Mouse (Mus musculus) hindbrain, embryonic 11.5 days (tissue): Measurements from ENCODE around the gene Olfr466. TPM values are rescaled to one million over a fixed set of nuclear protein-coding genes. Genes with fewer than 3 reads are reported as not detected.

Source experiments
- ATAC-seq: fragments of 200-750 bp; cut with Nextera tagmentation; 2 replicates; pipeline ENCODE4 v1.8.0; 2017; ENCODE audit warnings: mild to moderate bottlenecking, moderate TSS enrichment, moderate library complexity; ENCODE audit not compliant: low FRiP score
- DNase-seq: peaks from one replicate; pipeline ENCODE4 v3.0.0-alpha.2; 2015; ENCODE audit warnings: low spot score
- H3K27ac ChIP-seq: fragments of 300-500 bp; sonication (generic); 2 replicates; pipeline ENCODE4 v1.5.1; 2014; ENCODE audit warnings: mild to moderate bottlenecking, low read depth, low read length
- H3K27me3 ChIP-seq: fragments of 300-500 bp; sonication (generic); 2 replicates; pipeline ENCODE4 v1.6.1; 2014; ENCODE audit warnings: mild to moderate bottlenecking, low read length, moderate library complexity, mixed read lengths; ENCODE audit not compliant: control insufficient read depth, insufficient read depth
- H3K36me3 ChIP-seq: fragments of 300-500 bp; sonication (generic); 2 replicates; pipeline ENCODE4 v1.6.1; 2014; ENCODE audit warnings: mild to moderate bottlenecking, low read length, moderate library complexity, mixed read lengths; ENCODE audit not compliant: control insufficient read depth, insufficient read depth
- H3K4me1 ChIP-seq: fragments of 300-500 bp; sonication (generic); replicated peaks from 2 replicates; pipeline ENCODE4 v1.6.1; 2014; ENCODE audit warnings: low read length, mixed read lengths; ENCODE audit not compliant: control insufficient read depth, insufficient read depth
- H3K4me2 ChIP-seq: fragments of 300-500 bp; sonication (generic); replicated peaks from 2 replicates; pipeline ENCODE4 v1.6.1; 2014; ENCODE audit warnings: mild to moderate bottlenecking, low read depth, low read length
- H3K4me3 ChIP-seq: fragments of 300-500 bp; sonication (generic); 2 replicates; pipeline ENCODE4 v1.5.1; 2014; ENCODE audit warnings: low read depth, low read length
- H3K9ac ChIP-seq: fragments of 300-500 bp; sonication (generic); 2 replicates; pipeline ENCODE4 v1.6.1; 2014; ENCODE audit warnings: low read depth, low read length
- H3K9me3 ChIP-seq: fragments of 300-500 bp; sonication (generic); 2 replicates; pipeline ENCODE4 v1.6.1; 2016; ENCODE audit warnings: low read length; ENCODE audit not compliant: control insufficient read depth
- WGBS: fragments of 180-500 bp; shearing (Covaris S2); extraction: QIAGEN DNeasy Blood & Tissue Kit; methylation state at CpG from one replicate; pipeline ENCODE4 v1.1.7; 2014; 5-methylcytosine and 5-hydroxymethylcytosine counted together
- polyA plus RNA-seq: library from polyadenylated mRNA; unstranded; fragments of >200 nt; fragmentation: Nextera tagmentation; extraction: Ambion mirVana; gene quantifications from 2 replicates; pipeline ENCODE4 v1.2.1, GENCODE M21; 2014

Gene Olfr466
- not detected in 2 replicates for polyA plus RNA-seq

DNA sequence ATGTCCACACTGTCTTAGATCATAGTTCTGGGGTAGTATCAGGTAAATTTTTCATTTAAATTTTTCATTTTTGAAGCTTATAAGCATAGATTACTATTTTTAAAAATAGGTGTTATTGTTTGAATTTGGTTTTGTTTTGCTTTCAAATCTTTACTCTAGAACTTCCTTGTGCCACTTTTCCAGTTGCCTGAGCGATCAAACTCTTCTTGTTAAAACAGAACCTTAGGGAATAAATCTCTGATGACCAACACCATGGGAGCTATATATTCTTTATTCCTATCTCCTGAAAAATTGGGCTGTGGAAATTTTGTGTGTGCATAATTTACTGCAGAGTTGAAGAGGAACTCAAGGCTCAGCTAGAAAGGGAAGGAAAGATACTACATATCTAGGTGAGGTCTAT is at the start of gene Olfr466:
TSS of gene Olfr466 (plus strand) at position 301 of the 400 bp plus-strand sequence.
- H3K27ac ChIP-seq: no peak within 1 kb of the TSS
- H3K27me3 ChIP-seq: no peaks in the 10 kb centered on the region
- DNase-seq: no peak
- ATAC-seq: no peak
- H3K4me2 ChIP-seq: no peak within 1 kb of the TSS
- H3K4me1 ChIP-seq: no peaks in the 10 kb centered on the region
- H3K9me3 ChIP-seq: no peaks in the 10 kb centered on the region
- H3K4me3 ChIP-seq: no peak within 1 kb of the TSS
- H3K9ac ChIP-seq: no peak within 1 kb of the TSS
- WGBS: 77% methylated on average over 1 of the region's 1 CpGs
- no peaks in the 10 kb centered on the region for H3K36me3 ChIP-seq

DNA sequence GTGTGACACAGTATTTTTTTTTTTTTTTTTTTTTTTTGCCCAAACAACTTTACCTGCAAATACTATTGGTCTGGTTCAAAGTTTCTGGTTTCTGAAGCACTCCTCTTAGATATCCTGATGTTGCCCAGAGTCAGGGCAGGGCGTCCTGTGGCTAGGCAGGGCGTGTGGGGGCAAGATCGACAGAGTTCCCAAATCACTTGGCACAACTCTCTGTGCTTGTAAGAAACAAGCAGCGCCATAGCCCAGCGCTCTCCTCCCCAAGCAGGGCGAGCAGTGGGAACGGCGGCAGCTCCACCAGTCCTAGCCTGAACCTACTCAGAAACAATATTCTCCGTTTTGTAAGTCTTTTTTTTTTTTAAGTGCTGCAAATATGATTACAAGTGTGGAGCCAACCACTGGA is 49.4 kb upstream of the Olfr466 start:
- Histone ChIP-seq H3K27ac (no peak overlapping the region), H3K36me3 (no peaks in the 10 kb centered on the region), H3K4me1 (no peaks in the 10 kb centered on the region), H3K9me3 (peaks cover 10% of the 10 kb centered on the region; the same call in 1 of the 2 replicates), H3K4me3 (no peak overlapping the region), H3K4me2 (no peak overlapping the region), H3K27me3 (no peaks in the 10 kb centered on the region), H3K9ac (no peak overlapping the region)
- no peak for ATAC-seq
- 90% methylated on average over 9 of the region's 9 CpGs for WGBS
- DNase-seq: no peak

- Histone ChIP-seq H3K4me1 (no peaks in the 10 kb centered on the region), H3K9me3 (peaks cover 13% of the 10 kb centered on the region; the same call in 1 of the 2 replicates), H3K27ac (no peak overlapping the region), H3K4me3 (no peak overlapping the region), H3K4me2 (no peak overlapping the region), H3K9ac (no peak overlapping the region), H3K36me3 (no peaks in the 10 kb centered on the region), H3K27me3 (no peaks in the 10 kb centered on the region)
- ATAC-seq: no peak
- 95% methylated on average over 3 of the region's 3 CpGs for WGBS
- no peak for DNase-seq
Observed at GRCm38 (mm10) chr13:65101232-65101631, 48.8 kb upstream of the Olfr466 start.

- H3K36me3 ChIP-seq: no peaks in the 10 kb centered on the region
- no peaks in the 10 kb centered on the region; the same call in 1 of the 2 replicates for H3K9me3 ChIP-seq
- no peaks in the 10 kb centered on the region for H3K27me3 ChIP-seq
- peak overlapping the region; percentile 63 for H3K4me2 ChIP-seq
- no peaks in the 10 kb centered on the region for H3K4me1 ChIP-seq
- no peak for DNase-seq
- peak overlapping the region; percentile 87 for H3K9ac ChIP-seq
- no peak overlapping the region for H3K27ac ChIP-seq
- 2% methylated on average over 5 of the region's 5 CpGs for WGBS
- peak overlapping the region; percentile 84 for H3K4me3 ChIP-seq
- ATAC-seq: peak; percentile 17; the same call in 1 of the 2 replicates
Observed at GRCm38 (mm10) chr13:65111961-65112360, 38.1 kb upstream of the Olfr466 start.

DNA sequence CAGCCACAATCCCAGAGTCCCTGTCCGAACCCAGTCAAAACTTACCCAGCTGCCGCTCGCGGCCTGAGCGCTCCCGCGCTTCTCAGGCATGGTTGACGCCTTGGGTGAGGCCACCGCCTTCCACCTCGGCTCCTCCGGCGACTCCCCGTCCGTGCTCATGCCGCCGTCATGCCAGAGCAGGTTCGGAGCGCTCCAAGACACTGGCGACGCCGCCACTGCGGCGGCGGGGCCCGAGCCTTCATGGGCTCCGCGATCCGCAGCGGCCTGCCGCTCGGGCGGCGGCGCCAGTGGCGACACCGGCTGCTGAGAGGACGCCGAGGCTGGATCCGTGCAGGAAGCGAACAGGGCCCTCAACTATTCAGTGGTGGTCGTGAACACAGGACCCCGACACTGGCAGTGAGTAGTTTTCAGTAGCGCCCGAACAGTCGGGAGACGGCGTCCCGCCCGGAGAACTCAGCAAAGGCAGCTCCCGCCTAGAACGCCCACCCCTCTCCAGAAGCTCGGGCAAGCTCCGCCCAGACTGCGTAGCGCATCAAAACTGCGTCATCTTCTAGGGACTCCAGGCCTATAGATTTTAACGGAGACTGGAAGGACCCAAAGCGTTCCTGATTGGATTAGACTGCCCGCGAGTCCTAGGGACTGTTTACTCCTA is 37.5 kb upstream of the Olfr466 start, which contains the start of gene Mfsd14b:
TSS of gene Mfsd14b (minus strand) at position 517 of the 652 bp plus-strand sequence.
- H3K27me3 ChIP-seq: no peaks in the 10 kb centered on the region

DNA sequence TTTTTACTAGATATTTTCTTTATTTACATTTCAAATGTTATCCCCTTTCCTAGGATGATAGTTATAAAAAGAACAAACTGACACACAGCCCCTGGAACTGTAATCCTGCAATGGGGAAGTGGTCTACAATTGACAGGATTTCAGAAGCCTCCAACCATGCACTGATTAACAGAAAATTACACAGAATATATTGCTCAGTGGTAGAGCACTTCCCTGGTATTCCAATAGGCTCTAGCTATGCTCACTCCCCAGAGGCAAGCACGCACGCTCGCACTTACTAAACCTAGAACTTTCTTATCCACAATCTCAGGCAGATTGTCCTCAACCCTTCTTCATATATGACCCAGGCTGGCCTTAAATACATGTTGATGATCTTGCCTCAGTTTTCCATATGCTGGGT is 36.8 kb upstream of the Olfr466 start:
- Histone ChIP-seq H3K27ac (no peak overlapping the region), H3K27me3 (no peaks in the 10 kb centered on the region), H3K9me3 (no peaks in the 10 kb centered on the region), H3K9ac (peak overlapping the region; percentile 87), H3K4me3 (peak overlapping the region; percentile 84), H3K36me3 (no peaks in the 10 kb centered on the region), H3K4me2 (peak overlapping the region; percentile 63), H3K4me1 (no peaks in the 10 kb centered on the region)
- WGBS: 61% methylated on average over 3 of the region's 3 CpGs
- ATAC-seq (peak; percentile 53), DNase-seq (no peak)

More for the DNA sequence above, 37.5 kb upstream of the Olfr466 start, which contains the start of gene Mfsd14b:
- DNase-seq (peak; percentile 91), ATAC-seq (peak; percentile 99)
- WGBS: under 1% methylated on average over 60 of the region's 60 CpGs
- Histone ChIP-seq H3K9me3 (no peaks in the 10 kb centered on the region), H3K9ac (peak within 1 kb of the TSS; percentile 87), H3K4me3 (peak within 1 kb of the TSS; percentile 84), H3K4me2 (peak within 1 kb of the TSS; percentile 63), H3K4me1 (no peaks in the 10 kb centered on the region), H3K36me3 (no peaks in the 10 kb centered on the region), H3K27ac (peak within 1 kb of the TSS; percentile 78)

GRCm38 (mm10) chr13:65120984-65121383 is 29.1 kb upstream of the Olfr466 start:
- Histone ChIP-seq H3K4me1 (no peaks in the 10 kb centered on the region), H3K27me3 (no peaks in the 10 kb centered on the region), H3K4me2 (no peak overlapping the region), H3K27ac (no peak overlapping the region), H3K9ac (no peak overlapping the region), H3K9me3 (no peaks in the 10 kb centered on the region), H3K4me3 (no peak overlapping the region), H3K36me3 (no peaks in the 10 kb centered on the region)
- ATAC-seq (no peak), DNase-seq (no peak)
- WGBS: 74% methylated on average over 3 of the region's 3 CpGs

GRCm38 (mm10) chr13:65122111-65122510 is 27.9 kb upstream of the Olfr466 start:
- Histone ChIP-seq H3K9me3 (no peaks in the 10 kb centered on the region), H3K4me2 (no peak overlapping the region), H3K36me3 (no peaks in the 10 kb centered on the region), H3K9ac (no peak overlapping the region), H3K4me3 (no peak overlapping the region), H3K27ac (no peak overlapping the region), H3K4me1 (no peaks in the 10 kb centered on the region), H3K27me3 (no peaks in the 10 kb centered on the region)
- DNase-seq: no peak
- 87% methylated on average over 1 of the region's 1 CpGs for WGBS
- ATAC-seq: no peak
